Mouse (Mus musculus) layer of hippocampus, postnatal 10 days (tissue): Measurements from ENCODE around the gene Ptprg. TPM values are rescaled to one million over a fixed set of nuclear protein-coding genes. Genes with fewer than 3 reads are reported as not detected.

Source experiments
- DNase-seq, 2 experiments: peaks; one replicate each; pipeline ENCODE4 v3.0.0; 2021; ENCODE audit warnings: low spot score in 2 of 2
- total RNA-seq, 2 experiments: library from RNA; stranded (reverse); gene quantifications; 2 replicates each; pipeline ENCODE4 v1.2.3; 2021

Gene Ptprg
- total RNA-seq, 2 experiments from 2014 or later: 159 to 164 TPM

- no peak for DNase-seq
Observed at GRCm38 (mm10) chr14:11818054-11818453, 264.7 kb downstream of the Ptprg start.

GRCm38 (mm10) chr14:11818721-11819120 lies 265.4 kb downstream of the Ptprg start:
- DNase-seq: no peak

GRCm38 (mm10) chr14:11819326-11819725 lies 266.0 kb downstream of the Ptprg start:
- no peak for DNase-seq

- peak; percentile 39 for DNase-seq
Observed at GRCm38 (mm10) chr14:11822830-11823700, 269.7 kb downstream of the Ptprg start.

- DNase-seq: peak; percentile 53 to 54
Observed at GRCm38 (mm10) chr14:11823701-11824095, 270.4 kb downstream of the Ptprg start.

GRCm38 (mm10) chr14:11824915-11825314 lies 271.6 kb downstream of the Ptprg start:
- no peak for DNase-seq

- no peak for DNase-seq
Observed at GRCm38 (mm10) chr14:11825551-11825950, 272.2 kb downstream of the Ptprg start.

GRCm38 (mm10) chr14:11828086-11828485 lies 274.8 kb downstream of the Ptprg start:
- DNase-seq: no peak

- DNase-seq: no peak
Observed at GRCm38 (mm10) chr14:11833678-11834077, 280.3 kb downstream of the Ptprg start.

- no peak for DNase-seq
Observed at GRCm38 (mm10) chr14:11835706-11836445, 282.5 kb downstream of the Ptprg start.

- no peak for DNase-seq
Observed at GRCm38 (mm10) chr14:11837714-11838113, 284.4 kb downstream of the Ptprg start.

GRCm38 (mm10) chr14:11841621-11842020 lies 288.3 kb downstream of the Ptprg start:
- DNase-seq: no peak

GRCm38 (mm10) chr14:11852896-11853295 lies 299.6 kb downstream of the Ptprg start:
- peak; percentile 40 to 52 for DNase-seq

- DNase-seq: no peak
Observed at GRCm38 (mm10) chr14:11855499-11855898, 302.2 kb downstream of the Ptprg start.

- DNase-seq: no peak
Observed at GRCm38 (mm10) chr14:11857928-11858481, 304.7 kb downstream of the Ptprg start.

- DNase-seq: no peak
Observed at GRCm38 (mm10) chr14:11863286-11863685, 310.0 kb downstream of the Ptprg start.

GRCm38 (mm10) chr14:11864840-11865239 lies 311.5 kb downstream of the Ptprg start:
- DNase-seq: no peak

GRCm38 (mm10) chr14:11865332-11865731 lies 312.0 kb downstream of the Ptprg start:
- no peak for DNase-seq

GRCm38 (mm10) chr14:11865872-11866271 lies 312.5 kb downstream of the Ptprg start:
- no peak for DNase-seq

GRCm38 (mm10) chr14:11866416-11866815 lies 313.1 kb downstream of the Ptprg start:
- DNase-seq: no peak

GRCm38 (mm10) chr14:11868636-11869035 lies 315.3 kb downstream of the Ptprg start:
- no peak for DNase-seq

- DNase-seq: no peak
Observed at GRCm38 (mm10) chr14:11871752-11872344, 318.5 kb downstream of the Ptprg start.
